Comparison of ENCODE assay signal across 29 mouse cellular contexts in genomic region chr1:61729654-61730053, GRCm38 (mm10).
"Had no signal": no experiment of that assay in that cellular context is flagged by ENCODE, and none has a peak within 500 bp of the region (broad histone marks: within the 10 kb centered on the region; RNA-seq: fewer than 3 reads in every experiment).

No protein-coding gene starts in this region.

- ATAC-seq: forebrain, embryonic 13.5 days; forebrain, embryonic 14.5 days; forebrain, embryonic 15.5 days; forebrain, embryonic 16.5 days; forebrain, postnatal 0 days had no signal

- H3K27me3 ChIP-seq: embryonic facial prominence, embryonic 12.5 days; embryonic facial prominence, embryonic 13.5 days; embryonic facial prominence, embryonic 15.5 days; forebrain, embryonic 12.5 days; forebrain, embryonic 13.5 days; forebrain, embryonic 15.5 days had no signal

- H3K4me3 ChIP-seq: embryonic facial prominence, embryonic 10.5 days; embryonic facial prominence, embryonic 12.5 days; embryonic facial prominence, embryonic 13.5 days; embryonic facial prominence, embryonic 15.5 days; erythroblast, embryonic 14.5 days; forebrain, embryonic 10.5 days; forebrain, embryonic 12.5 days; forebrain, embryonic 13.5 days; forebrain, embryonic 15.5 days; gastrocnemius, adult 2 months; heart, adult 2 months had no signal

- H3K27ac ChIP-seq: embryonic facial prominence, embryonic 10.5 days; embryonic facial prominence, embryonic 12.5 days; embryonic facial prominence, embryonic 13.5 days; embryonic facial prominence, embryonic 15.5 days; forebrain, embryonic 10.5 days; forebrain, embryonic 12.5 days; forebrain, embryonic 13.5 days; forebrain, embryonic 15.5 days; gastrocnemius, adult 2 months; heart, adult 2 months had no signal

- DNase-seq: cerebellum, adult 2 months; cerebellum, adult 8-10 months; cerebellum, adult 9-10 months; cerebellum, adult 9-11 months; cerebellum, postnatal 10 days; cerebellum, postnatal 14 days; cerebellum, postnatal 25 days; cerebellum, postnatal 36 days; embryo, embryonic 11 days; forebrain, postnatal 0 days; gastrocnemius, adult 2 months; gastrocnemius, postnatal 10 days; gastrocnemius, postnatal 14 days; gastrocnemius, postnatal 25 days; gastrocnemius, postnatal 36 days; heart, adult 11 months; heart, adult 18-20 months; heart, adult 2 months had no signal

- H3K36me3 ChIP-seq: embryonic facial prominence, embryonic 10.5 days; embryonic facial prominence, embryonic 12.5 days; embryonic facial prominence, embryonic 13.5 days; embryonic facial prominence, embryonic 15.5 days; forebrain, embryonic 10.5 days; forebrain, embryonic 12.5 days; forebrain, embryonic 15.5 days had no signal

- H3K4me2 ChIP-seq: embryonic facial prominence, embryonic 12.5 days; embryonic facial prominence, embryonic 13.5 days; embryonic facial prominence, embryonic 15.5 days; forebrain, embryonic 12.5 days; forebrain, embryonic 13.5 days; forebrain, embryonic 15.5 days had no signal

- H3K4me1 ChIP-seq: embryonic facial prominence, embryonic 10.5 days; embryonic facial prominence, embryonic 12.5 days; embryonic facial prominence, embryonic 13.5 days; embryonic facial prominence, embryonic 15.5 days; forebrain, embryonic 10.5 days; forebrain, embryonic 12.5 days; forebrain, embryonic 13.5 days; forebrain, embryonic 15.5 days had no signal

- H3K9me3 ChIP-seq: embryonic facial prominence, embryonic 10.5 days; embryonic facial prominence, embryonic 12.5 days; embryonic facial prominence, embryonic 13.5 days; forebrain, embryonic 12.5 days; forebrain, embryonic 15.5 days had no signal

- H3K9ac ChIP-seq: embryonic facial prominence, embryonic 12.5 days; embryonic facial prominence, embryonic 13.5 days; embryonic facial prominence, embryonic 15.5 days; forebrain, embryonic 12.5 days; forebrain, embryonic 13.5 days; forebrain, embryonic 15.5 days; forebrain, postnatal 0 days had no signal
